Mouse (Mus musculus) heart, embryonic 16.5 days (tissue): ENCODE measurements around the gene Hadha. TPM values are rescaled to one million over a fixed set of nuclear protein-coding genes. Genes with fewer than 3 reads are reported as not detected.

Experiments
- ATAC-seq: fragments of 200-750 bp; cut with Nextera tagmentation; replicated peaks from 2 replicates; pipeline ENCODE4 v1.8.0; 2017; ENCODE audit warnings: moderate number of reproducible peaks; ENCODE audit not compliant: insufficient read depth, low FRiP score; ENCODE audit errors: extremely low read depth
- H3K27ac ChIP-seq: fragments of 300-500 bp; sonication (generic); 2 replicates; pipeline ENCODE4 v1.5.1; 2014; ENCODE audit warnings: mild to moderate bottlenecking, low read length, control low read depth, moderate library complexity
- H3K27me3 ChIP-seq: fragments of 300-500 bp; sonication (generic); 2 replicates; pipeline ENCODE4 v1.6.1; 2014; ENCODE audit warnings: low read length, mixed read lengths; ENCODE audit not compliant: control insufficient read depth, insufficient read depth
- H3K36me3 ChIP-seq: fragments of 300-500 bp; sonication (generic); 2 replicates; pipeline ENCODE4 v1.6.1; 2014; ENCODE audit not compliant: control insufficient read depth, insufficient read depth
- H3K4me1 ChIP-seq: fragments of 300-500 bp; sonication (generic); 2 replicates; pipeline ENCODE4 v1.6.1; 2014; ENCODE audit warnings: low read length, mixed read lengths; ENCODE audit not compliant: control insufficient read depth, insufficient read depth
- H3K4me2 ChIP-seq: fragments of 300-500 bp; sonication (generic); 2 replicates; pipeline ENCODE4 v1.6.1; 2014; ENCODE audit warnings: low read depth, mild to moderate bottlenecking, control low read depth, low read length
- H3K4me3 ChIP-seq: fragments of 300-500 bp; sonication (generic); 2 replicates; pipeline ENCODE4 v1.5.1; 2014; ENCODE audit warnings: mild to moderate bottlenecking, control low read depth, low read length
- H3K9ac ChIP-seq: fragments of 300-500 bp; sonication (generic); 2 replicates; pipeline ENCODE4 v1.6.1; 2014; ENCODE audit warnings: low read length, control low read depth
- H3K9me3 ChIP-seq: fragments of 300-500 bp; sonication (generic); replicated peaks from 2 replicates; pipeline ENCODE4 v1.6.1; 2016; ENCODE audit warnings: low read length; ENCODE audit not compliant: control insufficient read depth
- WGBS: fragments of 180-500 bp; shearing (Covaris S2); extraction: QIAGEN DNeasy Blood & Tissue Kit; methylation state at CpG from one replicate; pipeline ENCODE4 v1.1.7; 2014; 5-methylcytosine and 5-hydroxymethylcytosine counted together
- polyA plus RNA-seq: library from polyadenylated mRNA; unstranded; fragments of >200 nt; fragmentation: Nextera tagmentation; extraction: Ambion mirVana; gene quantifications from 2 replicates; pipeline ENCODE4 v1.2.1, GENCODE M21; 2015

Hadha gene
- polyA plus RNA-seq, 1 experiment from 2014 or later = 361 TPM

- Histone ChIP-seq H3K36me3 (no peaks in the 10 kb centered on the region), H3K9ac (no peak overlapping the region), H3K4me3 (peak overlapping the region; percentile 1), H3K4me1 (peaks cover 21% of the 10 kb centered on the region), H3K27ac (no peak overlapping the region), H3K4me2 (peak overlapping the region; percentile 52), H3K27me3 (peaks cover 68% of the 10 kb centered on the region), H3K9me3 (no peaks in the 10 kb centered on the region)
- 1% methylated on average over 18 of the region's 18 CpGs for WGBS
- no peak for ATAC-seq
Observed at GRCm38 (mm10) chr5:30111126-30111525, 43.8 kb downstream of the Hadha start.

GRCm38 (mm10) chr5:30110371-30111060 is 44.4 kb downstream of the Hadha start:
- H3K36me3 ChIP-seq = no peaks in the 10 kb centered on the region
- H3K4me1 ChIP-seq = peaks cover 24% of the 10 kb centered on the region
- no peaks in the 10 kb centered on the region for H3K9me3 ChIP-seq
- peak overlapping the region; percentile 1 for H3K4me3 ChIP-seq
- peaks cover 74% of the 10 kb centered on the region for H3K27me3 ChIP-seq
- no peak for ATAC-seq
- WGBS = 11% methylated on average over 21 of the region's 22 CpGs
- H3K9ac ChIP-seq = 0 out of 2 replicates have a peak overlapping the region, but pooled peaks have one; percentile 20
- no peak overlapping the region for H3K27ac ChIP-seq
- peak overlapping the region; percentile 52 for H3K4me2 ChIP-seq

GRCm38 (mm10) chr5:30109899-30110298 is 45.1 kb downstream of the Hadha start:
- Histone ChIP-seq H3K36me3 (no peaks in the 10 kb centered on the region), H3K27me3 (peaks cover 76% of the 10 kb centered on the region), H3K9ac (no peak overlapping the region), H3K4me3 (no peak overlapping the region), H3K4me1 (peaks cover 29% of the 10 kb centered on the region), H3K4me2 (no peak overlapping the region), H3K27ac (no peak overlapping the region), H3K9me3 (no peaks in the 10 kb centered on the region)
- ATAC-seq = no peak
- WGBS = 72% methylated on average over 2 of the region's 2 CpGs

- Histone ChIP-seq H3K4me2 (no peak overlapping the region), H3K27ac (no peak overlapping the region), H3K9me3 (no peaks in the 10 kb centered on the region), H3K4me3 (no peak overlapping the region), H3K27me3 (peaks cover 79% of the 10 kb centered on the region), H3K9ac (no peak overlapping the region), H3K36me3 (no peaks in the 10 kb centered on the region), H3K4me1 (peaks cover 23% of the 10 kb centered on the region)
- WGBS = 84% methylated on average over 5 of the region's 6 CpGs
- ATAC-seq = no peak
Observed at GRCm38 (mm10) chr5:30108233-30108632, 46.7 kb downstream of the Hadha start.

- ATAC-seq = no peak
- WGBS = 15% methylated on average over 5 of the region's 5 CpGs
- no peak overlapping the region for H3K9ac ChIP-seq
- H3K36me3 ChIP-seq = no peaks in the 10 kb centered on the region
- H3K4me2 ChIP-seq = no peak overlapping the region
- no peak overlapping the region for H3K27ac ChIP-seq
- H3K4me1 ChIP-seq = peaks cover 23% of the 10 kb centered on the region
- H3K9me3 ChIP-seq = no peaks in the 10 kb centered on the region
- H3K27me3 ChIP-seq = peaks cover 76% of the 10 kb centered on the region
- H3K4me3 ChIP-seq = no peak overlapping the region
Observed at GRCm38 (mm10) chr5:30107611-30108041, 47.3 kb downstream of the Hadha start.

- Histone ChIP-seq H3K4me3 (no peak overlapping the region), H3K36me3 (no peaks in the 10 kb centered on the region), H3K27me3 (peaks cover 73% of the 10 kb centered on the region), H3K27ac (no peak overlapping the region), H3K4me2 (no peak overlapping the region), H3K9ac (no peak overlapping the region), H3K4me1 (peaks cover 23% of the 10 kb centered on the region), H3K9me3 (no peaks in the 10 kb centered on the region)
- no peak for ATAC-seq
- WGBS = 15% methylated on average over 7 of the region's 7 CpGs
Observed at GRCm38 (mm10) chr5:30107186-30107585, 47.8 kb downstream of the Hadha start.

GRCm38 (mm10) chr5:30106756-30107155 is 48.2 kb downstream of the Hadha start:
- no peak overlapping the region for H3K27ac ChIP-seq

GRCm38 (mm10) chr5:30105668-30106300 is 49.2 kb downstream of the Hadha start, which contains the start of gene 3110082J24Rik:
Gene 3110082J24Rik (minus strand): TSS chr5:30106086.
- no peak for ATAC-seq
- Histone ChIP-seq H3K27ac (no peak within 1 kb of the TSS), H3K9me3 (no peaks in the 10 kb centered on the region), H3K4me1 (peaks cover 16% of the 10 kb centered on the region), H3K36me3 (no peaks in the 10 kb centered on the region), H3K4me2 (peak within 1 kb of the TSS; percentile 88), H3K27me3 (peaks cover 65% of the 10 kb centered on the region), H3K9ac (peak within 1 kb of the TSS; percentile 56), H3K4me3 (peak within 1 kb of the TSS; percentile 56)
- 2% methylated on average over 28 of the region's 29 CpGs for WGBS

More at GRCm38 (mm10) chr5:30106756-30107155, 48.2 kb downstream of the Hadha start:
- Histone ChIP-seq H3K36me3 (no peaks in the 10 kb centered on the region), H3K9ac (no peak overlapping the region), H3K4me3 (no peak overlapping the region), H3K4me2 (no peak overlapping the region), H3K9me3 (no peaks in the 10 kb centered on the region), H3K27me3 (peaks cover 69% of the 10 kb centered on the region), H3K4me1 (peaks cover 23% of the 10 kb centered on the region)
- ATAC-seq = no peak
- 20% methylated on average over 2 of the region's 2 CpGs for WGBS
